Mouse (Mus musculus) forebrain, embryonic 10.5 days (tissue): ENCODE measurements at regions not wholly inside any gene's neighbourhood (a gene's known extent, or its start where the extent isn't known, plus 50 kb on each side); places are given as distances from the start of the nearest gene placed in this dataset.
A peak's percentile ranks its signal among the peaks of the same experiment; 100 is the strongest.

Source experiments
- DNase-seq: peaks from one replicate; pipeline ENCODE4 v3.0.0-alpha.2; 2017; ENCODE audit warnings: low spot score; ENCODE audit errors: extremely low spot score
- H3K27ac ChIP-seq: fragments of 300-500 bp; sonication (generic); 2 replicates; pipeline ENCODE4 v1.5.1; 2016; ENCODE audit warnings: mild to moderate bottlenecking
- H3K27me3 ChIP-seq: fragments of 300-500 bp; sonication (generic); 2 replicates; pipeline ENCODE4 v1.6.1; 2016; ENCODE audit warnings: mild to moderate bottlenecking; ENCODE audit not compliant: poor library complexity, severe bottlenecking
- H3K36me3 ChIP-seq: fragments of 300-500 bp; sonication (generic); replicated peaks from 2 replicates; pipeline ENCODE4 v1.6.1; 2016; ENCODE audit warnings: mild to moderate bottlenecking, moderate library complexity
- H3K4me1 ChIP-seq: fragments of 300-500 bp; sonication (generic); 2 replicates; pipeline ENCODE4 v1.6.1; 2016
- H3K4me3 ChIP-seq: fragments of 300-500 bp; sonication (generic); 2 replicates; pipeline ENCODE4 v1.5.1; 2016; ENCODE audit warnings: mild to moderate bottlenecking, moderate library complexity
- H3K9me3 ChIP-seq: fragments of 300-500 bp; sonication (generic); 2 replicates; pipeline ENCODE4 v1.6.1; 2016; ENCODE audit warnings: mild to moderate bottlenecking, moderate library complexity
- WGBS: fragments of 180-500 bp; shearing (Covaris S2); methylation state at CpG from one replicate; pipeline ENCODE4 v1.1.7; 2016; 5-methylcytosine and 5-hydroxymethylcytosine counted together

GRCm38 (mm10) chr13:30085446-30085845 is 50.8 kb upstream of the Mboat1 start:
- no peak for DNase-seq
- no peaks in the 10 kb centered on the region for H3K36me3 ChIP-seq
- H3K4me3 ChIP-seq, result no peak overlapping the region
- H3K4me1 ChIP-seq, result peaks cover 6% of the 10 kb centered on the region
- WGBS, result 70% methylated on average over 4 of the region's 4 CpGs
- H3K9me3 ChIP-seq, result no peaks in the 10 kb centered on the region
- H3K27me3 ChIP-seq, result no peaks in the 10 kb centered on the region
- H3K27ac ChIP-seq, result peak overlapping the region; percentile 41

GRCm38 (mm10) chr13:30085005-30085404 is 51.3 kb upstream of the Mboat1 start:
- Histone ChIP-seq H3K27ac (peak overlapping the region; percentile 41), H3K27me3 (no peaks in the 10 kb centered on the region), H3K9me3 (no peaks in the 10 kb centered on the region), H3K4me3 (no peak overlapping the region), H3K36me3 (no peaks in the 10 kb centered on the region), H3K4me1 (peaks cover 7% of the 10 kb centered on the region)
- WGBS, result 2% methylated on average over 10 of the region's 10 CpGs
- peak; percentile 88 for DNase-seq

- H3K27ac ChIP-seq, result no peak overlapping the region
- 81% methylated on average over 5 of the region's 5 CpGs for WGBS
- no peak for DNase-seq
Measured at GRCm38 (mm10) chr13:30084386-30084785, 51.9 kb upstream of the Mboat1 start.

GRCm38 (mm10) chr13:30083949-30084348 is 52.3 kb upstream of the Mboat1 start:
- H3K27me3 ChIP-seq, result no peaks in the 10 kb centered on the region
- H3K4me3 ChIP-seq, result no peak overlapping the region
- 88% methylated on average over 6 of the region's 6 CpGs for WGBS
- DNase-seq, result no peak
- no peak overlapping the region for H3K27ac ChIP-seq
- H3K9me3 ChIP-seq, result no peaks in the 10 kb centered on the region
- H3K4me1 ChIP-seq, result peaks cover 7% of the 10 kb centered on the region
- H3K36me3 ChIP-seq, result no peaks in the 10 kb centered on the region

More at GRCm38 (mm10) chr13:30084386-30084785, 51.9 kb upstream of the Mboat1 start:
- no peaks in the 10 kb centered on the region for H3K27me3 ChIP-seq
- no peaks in the 10 kb centered on the region for H3K36me3 ChIP-seq
- no peak overlapping the region for H3K4me3 ChIP-seq
- H3K4me1 ChIP-seq, result peaks cover 7% of the 10 kb centered on the region
- H3K9me3 ChIP-seq, result no peaks in the 10 kb centered on the region

GRCm38 (mm10) chr13:30082761-30083160 is 53.5 kb upstream of the Mboat1 start:
- Histone ChIP-seq H3K36me3 (no peaks in the 10 kb centered on the region), H3K27ac (no peak overlapping the region), H3K4me1 (peaks cover 7% of the 10 kb centered on the region), H3K9me3 (no peaks in the 10 kb centered on the region), H3K27me3 (no peaks in the 10 kb centered on the region), H3K4me3 (no peak overlapping the region)
- no peak for DNase-seq
- 70% methylated on average over 2 of the region's 2 CpGs for WGBS

- Histone ChIP-seq H3K9me3 (no peaks in the 10 kb centered on the region), H3K4me1 (peaks cover 7% of the 10 kb centered on the region), H3K27ac (peak overlapping the region; percentile 56; the same call in 1 of the 2 replicates), H3K36me3 (no peaks in the 10 kb centered on the region), H3K4me3 (no peak overlapping the region), H3K27me3 (no peaks in the 10 kb centered on the region)
- no peak for DNase-seq
- 68% methylated on average over 15 of the region's 15 CpGs for WGBS
Measured at GRCm38 (mm10) chr13:30080705-30081474, 55.4 kb upstream of the Mboat1 start.

- DNase-seq, result no peak
- Histone ChIP-seq H3K27ac (no peak overlapping the region), H3K9me3 (no peaks in the 10 kb centered on the region), H3K4me1 (no peaks in the 10 kb centered on the region), H3K27me3 (no peaks in the 10 kb centered on the region), H3K36me3 (no peaks in the 10 kb centered on the region), H3K4me3 (no peak overlapping the region)
- WGBS, result 93% methylated on average over 2 of the region's 2 CpGs
Measured at GRCm38 (mm10) chr13:30074517-30075064, 61.7 kb upstream of the Mboat1 start.

- Histone ChIP-seq H3K4me3 (no peak overlapping the region), H3K9me3 (no peaks in the 10 kb centered on the region), H3K36me3 (no peaks in the 10 kb centered on the region), H3K4me1 (no peaks in the 10 kb centered on the region), H3K27me3 (no peaks in the 10 kb centered on the region), H3K27ac (no peak overlapping the region)
- 89% methylated on average over 3 of the region's 3 CpGs for WGBS
- no peak for DNase-seq
Measured at GRCm38 (mm10) chr13:30074069-30074468, 62.2 kb upstream of the Mboat1 start.

GRCm38 (mm10) chr13:30069397-30069796 is 66.9 kb upstream of the Mboat1 start:
- 49% methylated on average over 2 of the region's 2 CpGs for WGBS

GRCm38 (mm10) chr13:30067581-30068375 is 68.5 kb upstream of the Mboat1 start:
- WGBS, result 88% methylated on average over 6 of the region's 6 CpGs

More at GRCm38 (mm10) chr13:30069397-30069796, 66.9 kb upstream of the Mboat1 start:
- Histone ChIP-seq H3K9me3 (no peaks in the 10 kb centered on the region), H3K27ac (no peak overlapping the region), H3K36me3 (no peaks in the 10 kb centered on the region), H3K27me3 (no peaks in the 10 kb centered on the region), H3K4me1 (peaks cover 5% of the 10 kb centered on the region; the same call in 1 of the 2 replicates), H3K4me3 (no peak overlapping the region)
- DNase-seq, result no peak

GRCm38 (mm10) chr13:30065520-30065919 is 70.8 kb upstream of the Mboat1 start:
- no peaks in the 10 kb centered on the region for H3K9me3 ChIP-seq
- no peaks in the 10 kb centered on the region for H3K36me3 ChIP-seq
- DNase-seq, result no peak
- H3K4me1 ChIP-seq, result peaks cover 5% of the 10 kb centered on the region; the same call in 1 of the 2 replicates
- H3K27me3 ChIP-seq, result no peaks in the 10 kb centered on the region
- 56% methylated on average over 8 of the region's 8 CpGs for WGBS
- H3K27ac ChIP-seq, result no peak overlapping the region
- H3K4me3 ChIP-seq, result no peak overlapping the region

More at GRCm38 (mm10) chr13:30067581-30068375, 68.5 kb upstream of the Mboat1 start:
- Histone ChIP-seq H3K27me3 (no peaks in the 10 kb centered on the region), H3K36me3 (no peaks in the 10 kb centered on the region), H3K4me1 (peaks cover 5% of the 10 kb centered on the region; the same call in 1 of the 2 replicates), H3K4me3 (no peak overlapping the region), H3K27ac (no peak overlapping the region), H3K9me3 (no peaks in the 10 kb centered on the region)
- no peak for DNase-seq

GRCm38 (mm10) chr13:30063741-30064140 is 72.5 kb upstream of the Mboat1 start:
- no peak for DNase-seq
- WGBS, result 82% methylated on average over 3 of the region's 3 CpGs
- no peaks in the 10 kb centered on the region for H3K36me3 ChIP-seq
- H3K27ac ChIP-seq, result no peak overlapping the region
- H3K27me3 ChIP-seq, result no peaks in the 10 kb centered on the region
- H3K9me3 ChIP-seq, result no peaks in the 10 kb centered on the region
- no peak overlapping the region for H3K4me3 ChIP-seq
- H3K4me1 ChIP-seq, result peaks cover 5% of the 10 kb centered on the region; the same call in 1 of the 2 replicates
